Mouse (Mus musculus): ENCODE data around the gene Map3k21. TPM values are rescaled to one million over a fixed set of nuclear protein-coding genes. Genes with fewer than 3 reads are reported as not detected.

Gene Map3k21
- polyA plus RNA-seq, 1 experiment from 2014 or later = 0.72 TPM

GRCm38 (mm10) chr8:125985364-125985763 lies 75.1 kb downstream of the Map3k21 start:
- Histone ChIP-seq H3K4me3 (no peak overlapping the region), H3K36me3 (replicated peaks) (no peaks in the 10 kb centered on the region), H3K4me1 (peaks cover 4% of the 10 kb centered on the region; the same call in 1 of the 2 replicates), H3K27me3 (replicated peaks) (no peaks in the 10 kb centered on the region), H3K9me3 (no peaks in the 10 kb centered on the region), H3K27ac (no peak overlapping the region), H3K9ac (no peak overlapping the region), H3K4me2 (no peak overlapping the region)
- ATAC-seq (replicated peaks) = no peak
- 90% methylated on average over 2 of the region's 2 CpGs for WGBS

GRCm38 (mm10) chr8:125986999-125987589 lies 76.8 kb downstream of the Map3k21 start:
- no peaks in the 10 kb centered on the region for H3K27me3 ChIP-seq (replicated peaks)
- H3K9ac ChIP-seq = no peak overlapping the region

GRCm38 (mm10) chr8:125987996-125988395 lies 77.7 kb downstream of the Map3k21 start:
- peaks cover 4% of the 10 kb centered on the region; the same call in 1 of the 2 replicates for H3K4me1 ChIP-seq
- peaks cover 5% of the 10 kb centered on the region for H3K27me3 ChIP-seq (replicated peaks)
- no peak overlapping the region for H3K9ac ChIP-seq
- no peak overlapping the region for H3K4me2 ChIP-seq
- no peak overlapping the region for H3K4me3 ChIP-seq
- H3K9me3 ChIP-seq = no peaks in the 10 kb centered on the region
- no peaks in the 10 kb centered on the region for H3K36me3 ChIP-seq (replicated peaks)
- 60% methylated on average over 2 of the region's 2 CpGs for WGBS
- no peak overlapping the region for H3K27ac ChIP-seq
- ATAC-seq (replicated peaks) = no peak

More at GRCm38 (mm10) chr8:125986999-125987589, 76.8 kb downstream of the Map3k21 start:
- Histone ChIP-seq H3K9me3 (no peaks in the 10 kb centered on the region), H3K36me3 (replicated peaks) (no peaks in the 10 kb centered on the region), H3K4me2 (no peak overlapping the region), H3K4me1 (peaks cover 4% of the 10 kb centered on the region; the same call in 1 of the 2 replicates), H3K27ac (no peak overlapping the region), H3K4me3 (no peak overlapping the region)
- 16% methylated on average over 6 of the region's 6 CpGs for WGBS
- ATAC-seq (replicated peaks) = no peak

- 80% methylated on average over 9 of the region's 9 CpGs for WGBS
- Histone ChIP-seq H3K9ac (no peak overlapping the region), H3K27ac (no peak overlapping the region), H3K4me2 (no peak overlapping the region), H3K9me3 (no peaks in the 10 kb centered on the region), H3K27me3 (replicated peaks) (peaks cover 14% of the 10 kb centered on the region), H3K4me3 (no peak overlapping the region), H3K4me1 (peaks cover 19% of the 10 kb centered on the region), H3K36me3 (replicated peaks) (no peaks in the 10 kb centered on the region)
- no peak for ATAC-seq (replicated peaks)
Observed at GRCm38 (mm10) chr8:125993636-125994035, 83.4 kb downstream of the Map3k21 start.

- Histone ChIP-seq H3K9me3 (no peaks in the 10 kb centered on the region), H3K4me3 (peak within 1 kb of the TSS; percentile 62), H3K27me3 (replicated peaks) (peaks cover 14% of the 10 kb centered on the region), H3K4me2 (peak within 1 kb of the TSS; percentile 91), H3K36me3 (replicated peaks) (no peaks in the 10 kb centered on the region), H3K4me1 (peaks cover 19% of the 10 kb centered on the region), H3K9ac (peak within 1 kb of the TSS; percentile 69), H3K27ac (peak within 1 kb of the TSS; percentile 86)
- under 1% methylated on average over 73 of the region's 73 CpGs for WGBS
- peak; percentile 82 for ATAC-seq (replicated peaks)
Observed at GRCm38 (mm10) chr8:125995101-125995986, 85.1 kb downstream of the Map3k21 start, which contains the start of gene Kcnk1. Gene Kcnk1 (plus strand): TSS chr8:125995170.

GRCm38 (mm10) chr8:125996031-125996839 lies 86.0 kb downstream of the Map3k21 start:
- peak; percentile 24; the same call in 1 of the 2 replicates for ATAC-seq (replicated peaks)
- H3K27me3 ChIP-seq (replicated peaks) = peaks cover 14% of the 10 kb centered on the region
- H3K36me3 ChIP-seq (replicated peaks) = no peaks in the 10 kb centered on the region
- H3K27ac ChIP-seq = no peak overlapping the region
- peak overlapping the region; percentile 69 for H3K9ac ChIP-seq
- WGBS = 18% methylated on average over 14 of the region's 14 CpGs
- peaks cover 19% of the 10 kb centered on the region for H3K4me1 ChIP-seq
- H3K4me2 ChIP-seq = peak overlapping the region; percentile 91
- H3K4me3 ChIP-seq = peak overlapping the region; percentile 62
- no peaks in the 10 kb centered on the region for H3K9me3 ChIP-seq

- Histone ChIP-seq H3K9me3 (no peaks in the 10 kb centered on the region), H3K4me1 (peaks cover 19% of the 10 kb centered on the region), H3K4me2 (peak overlapping the region; percentile 91), H3K4me3 (peak overlapping the region; percentile 62), H3K9ac (no peak overlapping the region), H3K27ac (no peak overlapping the region), H3K27me3 (replicated peaks) (peaks cover 14% of the 10 kb centered on the region), H3K36me3 (replicated peaks) (no peaks in the 10 kb centered on the region)
- WGBS = 30% methylated on average over 6 of the region's 6 CpGs
- no peak for ATAC-seq (replicated peaks)
Observed at GRCm38 (mm10) chr8:125996980-125997379, 86.7 kb downstream of the Map3k21 start.

Other genes starting within 250 kb of the Map3k21 start
- 8.9 and 9.3 TPM in 2 replicates for gene Map10, start 240.6 kb upstream of the Map3k21 start, polyA plus RNA-seq (2015; fragmentation: Nextera tagmentation; extraction: Ambion mirVana)
- 29.8 and 30.8 TPM in 2 replicates for gene Ntpcr, start 180.5 kb upstream of the Map3k21 start, polyA plus RNA-seq (2015; fragmentation: Nextera tagmentation; extraction: Ambion mirVana)
- 6.2 and 7.5 TPM in 2 replicates for gene Pcnx2, start 12.1 kb upstream of the Map3k21 start, polyA plus RNA-seq (2015; fragmentation: Nextera tagmentation; extraction: Ambion mirVana)
- gene Kcnk1, start 84.7 kb downstream of the Map3k21 start, polyA plus RNA-seq (2015; fragmentation: Nextera tagmentation; extraction: Ambion mirVana) = 17.9 and 18.6 TPM in 2 replicates